Mouse (Mus musculus): ENCODE data around the gene Sept11.

DNA sequence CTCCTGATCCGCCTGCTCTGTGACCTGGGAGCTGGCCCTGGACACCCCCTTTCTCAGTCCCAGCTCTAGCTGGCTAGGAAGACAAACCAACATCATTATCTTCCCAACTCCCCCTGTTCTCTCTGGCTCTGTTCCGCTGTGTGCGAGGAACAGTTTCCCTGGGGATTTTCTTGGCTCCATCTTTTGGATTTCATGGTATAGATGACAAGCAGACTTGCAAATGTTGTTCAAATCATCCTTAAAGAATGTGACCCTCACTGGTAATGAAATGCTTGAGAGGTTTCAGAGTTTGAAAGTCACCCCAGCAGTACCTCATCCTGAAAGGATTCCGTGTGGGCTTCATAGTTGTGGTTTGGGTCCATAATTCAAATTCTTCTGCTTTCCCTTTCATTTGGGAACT lies 38.2 kb downstream of the Sept11 start:
- TF ChIP-seq EP300 (IDR thresholded peaks at IDR 0.05; ENCODE audit: low read depth) (no peak), CTCF (IDR thresholded peaks at IDR 0.05; ENCODE audit: low read depth) (no peak)
